Mouse (Mus musculus) urinary bladder, postnatal 36 days (tissue): ENCODE data around the gene AI182371.

Experiments used
- DNase-seq, 2 experiments: peaks; one replicate each; pipeline ENCODE4 v3.0.0; 2022; ENCODE audit warnings: low spot score in 2 of 2, mixed read lengths in 1 of 2

Gene AI182371

DNA sequence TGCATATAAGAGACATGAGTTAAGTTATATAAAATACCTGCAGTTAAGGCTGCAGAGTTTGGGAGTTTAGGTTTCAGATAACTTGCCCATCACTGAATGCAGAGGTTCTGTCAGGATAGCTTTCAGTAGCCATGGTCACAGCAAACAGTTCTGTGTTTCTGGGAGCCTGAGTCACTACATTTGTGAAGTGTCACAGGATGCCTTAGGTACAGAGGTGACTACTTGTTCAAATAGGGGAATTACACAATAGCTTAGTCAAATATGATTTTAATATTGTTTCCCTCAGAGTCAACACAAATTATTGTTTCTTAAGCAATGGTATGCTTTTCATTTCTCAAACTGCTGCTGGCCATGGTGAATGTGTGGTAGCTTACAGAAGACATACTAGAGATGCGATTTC is 32.2 kb downstream of the AI182371 start:
- DNase-seq = no peak

DNA sequence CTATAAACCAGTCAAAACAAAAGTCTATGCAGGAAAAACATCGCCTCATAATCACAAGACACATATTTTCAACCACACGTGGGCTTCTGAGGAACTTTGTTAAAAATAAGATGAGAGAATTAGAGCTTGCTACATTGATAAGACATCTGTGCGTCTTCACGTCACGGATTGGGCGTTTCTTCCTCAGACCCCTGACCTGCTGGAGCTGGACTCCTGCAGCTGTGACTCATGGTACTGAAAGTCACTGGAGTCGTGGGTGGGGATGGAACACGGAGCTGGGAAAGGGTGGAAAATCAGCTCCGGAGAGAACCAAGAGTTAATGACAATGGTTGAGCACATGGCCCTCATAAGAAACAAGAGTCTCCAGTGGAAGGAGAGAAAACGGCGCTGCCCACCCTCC is 34.2 kb downstream of the AI182371 start:
- no peak for DNase-seq

DNA sequence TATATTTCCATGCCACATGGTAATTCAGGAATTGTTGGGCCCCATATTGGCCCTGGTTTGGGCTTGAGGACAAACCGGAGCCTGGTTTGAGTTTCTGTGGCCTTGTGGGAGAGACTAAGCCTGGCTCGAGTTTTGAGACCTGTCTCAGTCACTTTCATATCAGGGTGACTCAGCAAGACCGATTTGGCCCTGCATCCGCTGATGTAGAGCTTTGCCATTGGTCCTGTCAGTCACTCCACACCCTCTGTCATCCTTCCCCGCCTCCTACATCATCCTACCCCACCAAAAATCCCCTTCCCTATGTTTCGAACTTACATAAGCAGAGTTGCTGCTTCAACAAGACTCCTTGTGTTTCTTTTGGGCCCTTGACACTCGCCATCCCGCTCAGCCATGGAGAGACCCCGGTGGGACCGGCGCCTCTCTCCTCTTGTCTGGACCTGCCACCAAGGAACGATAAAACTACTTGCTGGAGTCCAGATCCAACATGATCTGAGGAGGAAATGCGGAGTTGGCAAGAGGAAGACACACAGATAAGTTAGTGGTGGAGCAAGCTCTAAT is 34.7 kb downstream of the AI182371 start:
- DNase-seq = no peak

DNA sequence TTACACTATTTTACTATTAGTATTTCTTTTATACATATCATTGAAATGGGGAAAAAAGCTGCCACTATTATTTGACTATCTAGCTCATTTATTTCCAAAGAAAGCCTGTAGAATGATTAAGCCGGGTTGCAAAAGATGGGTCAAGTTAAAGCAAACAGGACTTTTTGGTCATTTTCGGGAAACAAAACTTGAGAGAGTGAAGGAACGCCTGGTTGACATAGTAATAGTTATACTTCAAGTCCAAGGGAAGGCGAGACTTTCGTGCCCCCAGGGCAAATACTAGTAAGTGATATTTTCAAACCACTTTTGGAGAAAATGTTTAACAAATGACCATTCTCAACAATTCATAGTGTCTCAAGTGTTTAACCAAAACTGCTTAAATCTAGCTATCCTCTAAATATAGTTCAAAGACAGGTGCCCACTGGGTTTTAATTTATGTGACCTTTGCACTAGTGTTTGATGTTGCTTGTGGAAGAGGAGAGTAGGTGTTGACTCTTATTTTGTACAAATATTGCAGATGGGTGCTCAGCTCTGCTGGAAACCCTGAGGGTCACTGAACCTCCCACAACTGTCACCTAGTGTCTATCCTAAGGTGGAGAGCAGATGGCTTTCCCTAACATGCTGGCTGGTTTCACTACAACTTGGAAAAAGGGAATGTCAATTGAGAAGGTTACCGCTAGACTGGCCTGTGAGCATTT is 37.9 kb downstream of the AI182371 start:
- DNase-seq = no peak

DNA sequence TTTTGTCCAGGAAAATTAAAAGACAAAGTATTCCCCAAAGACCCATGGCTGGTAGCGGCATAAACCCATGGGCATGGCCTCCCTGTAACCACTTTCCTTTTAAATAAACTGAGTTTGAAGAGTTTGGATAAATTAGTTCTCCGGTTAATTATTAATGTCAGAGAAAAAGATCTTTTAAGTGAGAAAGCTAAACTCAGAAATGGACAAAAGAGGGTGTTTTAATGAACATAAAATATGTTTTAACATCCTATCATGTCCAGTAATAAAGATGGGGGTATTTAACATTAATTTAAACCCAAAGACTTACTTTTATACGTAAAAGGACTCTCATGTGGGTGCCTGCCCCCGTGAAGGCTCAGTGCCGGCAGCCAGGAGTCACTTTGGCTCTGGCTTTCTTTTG is 40.0 kb downstream of the AI182371 start, which contains the start of gene Hc:
Gene Hc, minus strand, starts transcription at position 101 of the 400 bp plus-strand sequence.
- DNase-seq = no peak

DNA sequence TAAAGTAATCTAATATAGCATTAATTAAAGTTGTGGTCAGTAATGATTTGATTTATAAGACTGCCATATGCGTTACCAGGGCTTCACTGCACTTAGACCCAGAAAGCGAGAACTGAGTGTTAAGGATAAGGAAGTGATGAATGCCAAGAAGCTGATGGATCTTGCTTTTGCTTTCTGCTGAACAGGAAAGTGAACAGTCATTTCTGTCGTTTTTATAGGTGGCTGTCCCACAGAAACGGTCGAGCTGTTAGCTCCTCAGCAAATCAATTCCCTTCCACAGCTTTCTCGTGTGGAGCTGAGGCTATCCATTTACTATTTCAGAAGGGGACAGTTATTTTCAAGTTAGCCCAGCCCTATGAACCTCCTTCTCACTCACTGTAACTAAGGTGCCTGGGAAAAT is 40.4 kb downstream of the AI182371 start:
- DNase-seq = no peak

DNA sequence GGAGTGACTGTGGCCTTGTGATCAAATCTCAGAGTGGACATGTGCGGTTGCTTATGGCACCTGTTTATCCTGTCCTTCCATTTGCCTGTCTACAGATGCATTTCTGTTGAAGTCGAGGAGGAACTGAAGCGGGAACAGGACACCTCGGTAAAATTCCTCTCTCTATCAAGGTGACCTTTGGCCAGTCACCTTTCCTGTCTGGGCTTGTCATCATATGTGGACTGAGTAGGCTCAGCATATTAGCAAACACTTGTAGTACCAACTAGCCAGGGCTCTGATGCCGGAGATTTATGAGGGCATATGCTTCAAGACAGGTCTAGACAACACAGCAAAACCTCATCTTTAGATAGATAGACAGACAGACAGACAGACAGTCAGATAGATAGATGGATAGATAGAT is 41.1 kb downstream of the AI182371 start:
- DNase-seq = no peak

DNA sequence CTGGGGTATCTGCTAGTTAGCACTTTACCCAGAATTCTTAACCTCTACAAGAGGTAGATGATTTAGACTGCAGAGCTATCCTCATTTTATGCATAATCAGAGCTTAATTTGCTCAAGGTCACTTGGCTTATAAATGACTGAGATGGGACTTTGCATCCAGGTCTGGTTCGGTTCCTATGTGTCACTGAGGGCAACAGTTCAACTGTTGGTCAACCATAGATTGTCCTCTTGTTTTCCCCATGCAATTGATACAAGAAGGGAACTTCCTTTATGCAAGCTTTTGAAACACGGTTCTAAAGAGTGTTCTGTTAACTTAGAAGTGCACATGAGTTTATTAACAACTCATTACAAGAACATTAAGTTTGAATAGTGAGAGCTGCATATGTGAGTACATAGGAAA is 43.0 kb downstream of the AI182371 start:
- DNase-seq = no peak

DNA sequence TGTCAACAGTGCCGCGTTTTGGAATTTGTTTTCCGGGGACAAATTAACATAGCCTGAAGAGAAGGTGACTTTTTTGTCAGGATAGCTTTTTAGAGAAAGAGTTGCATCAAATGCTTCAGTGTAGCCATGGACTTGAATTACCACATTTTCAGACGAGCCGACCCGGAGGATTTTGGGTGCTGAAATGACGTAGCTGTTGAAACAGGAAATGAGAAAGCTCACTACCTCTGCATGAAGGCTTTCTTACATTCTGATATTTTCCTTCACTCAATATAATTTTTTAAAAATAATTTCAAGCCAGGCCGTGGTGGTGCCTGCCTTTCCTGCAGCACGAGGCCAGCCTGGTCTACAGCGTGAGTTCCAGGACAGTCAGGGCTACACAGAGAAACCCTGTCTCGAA is 44.1 kb downstream of the AI182371 start:
- no peak for DNase-seq

DNA sequence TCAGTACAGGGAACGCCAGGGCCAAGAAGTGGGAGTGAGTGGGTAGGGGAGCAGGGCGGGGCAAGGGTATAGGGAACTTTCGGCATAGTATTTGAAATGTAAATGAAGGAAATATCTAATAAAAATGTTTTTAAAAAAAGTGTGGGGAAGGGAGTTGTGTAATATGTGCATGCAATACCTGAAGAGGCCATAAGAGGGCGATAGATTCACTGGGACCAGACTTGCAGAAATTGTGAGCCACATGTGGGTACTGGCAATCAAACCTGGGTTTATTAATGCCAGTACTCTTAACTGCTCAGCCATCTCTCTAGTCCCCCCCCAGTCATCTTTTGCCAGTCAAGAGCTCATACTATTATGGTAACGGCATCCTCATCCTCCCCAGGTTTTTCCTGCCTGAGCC is 52.5 kb downstream of the AI182371 start:
- DNase-seq = no peak

DNA sequence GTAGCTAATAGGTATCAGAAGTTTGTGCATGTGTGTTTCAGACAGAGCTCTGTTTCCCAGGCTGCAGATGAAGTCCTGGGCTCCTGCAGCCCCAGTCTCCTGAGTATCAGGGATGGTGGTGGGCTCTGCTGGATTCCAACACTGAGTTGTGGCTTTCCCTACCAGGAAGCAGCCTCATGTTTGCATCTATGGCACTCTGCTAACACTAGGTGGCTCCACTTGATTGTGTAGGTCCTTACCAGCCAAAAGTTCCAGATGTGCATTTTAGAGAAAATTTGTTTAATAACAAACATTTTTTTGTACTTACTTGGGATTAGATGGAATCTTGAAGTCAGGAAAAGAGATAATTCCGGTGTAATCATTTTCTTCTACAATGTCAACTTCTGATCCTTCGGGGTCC is 56.4 kb downstream of the AI182371 start:
- DNase-seq = no peak

DNA sequence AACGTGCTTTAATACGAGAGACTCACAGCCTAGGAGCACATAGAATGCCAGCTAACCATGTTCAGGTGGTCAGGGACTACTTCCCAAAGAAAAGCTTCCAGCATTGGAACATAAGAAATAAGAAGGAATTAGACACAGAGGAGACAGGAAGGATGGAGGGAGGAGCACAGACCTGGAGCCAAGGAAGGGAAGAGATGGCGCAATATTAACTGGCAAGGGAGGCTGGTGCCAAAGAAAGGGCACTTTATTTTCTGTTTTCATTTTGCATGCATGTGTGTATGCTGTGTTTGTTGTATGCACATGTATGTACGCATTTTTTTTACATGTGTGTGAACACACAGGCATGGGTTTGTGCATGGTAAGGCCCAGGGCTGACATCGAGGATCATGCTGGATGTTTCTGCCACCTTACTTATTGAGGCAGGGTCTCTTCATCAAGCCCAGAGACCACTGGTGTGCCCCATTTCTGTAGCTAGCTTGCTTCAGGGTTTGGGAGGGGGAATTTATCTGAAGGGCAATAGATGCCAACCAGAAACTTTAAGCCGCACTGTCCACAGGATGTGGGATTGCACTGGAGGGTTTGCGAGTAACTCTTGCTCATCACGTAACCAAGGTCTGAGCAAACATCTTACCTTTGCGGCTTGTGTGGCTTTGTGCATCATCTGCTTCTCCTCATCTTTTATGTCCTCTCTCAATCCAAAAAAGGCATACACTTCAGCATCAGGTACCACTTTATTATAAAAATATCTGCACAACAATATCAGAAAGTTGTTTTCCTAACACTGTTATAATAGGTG is 62.6 kb downstream of the AI182371 start:
- no peak for DNase-seq
